Mouse (Mus musculus): Measurements from ENCODE around the gene Olfr279. TPM values are rescaled to one million over a fixed set of nuclear protein-coding genes. Genes with fewer than 3 reads are reported as not detected.

Gene Olfr279
- polyA plus RNA-seq, 1 experiment, result 0.13 TPM

DNA sequence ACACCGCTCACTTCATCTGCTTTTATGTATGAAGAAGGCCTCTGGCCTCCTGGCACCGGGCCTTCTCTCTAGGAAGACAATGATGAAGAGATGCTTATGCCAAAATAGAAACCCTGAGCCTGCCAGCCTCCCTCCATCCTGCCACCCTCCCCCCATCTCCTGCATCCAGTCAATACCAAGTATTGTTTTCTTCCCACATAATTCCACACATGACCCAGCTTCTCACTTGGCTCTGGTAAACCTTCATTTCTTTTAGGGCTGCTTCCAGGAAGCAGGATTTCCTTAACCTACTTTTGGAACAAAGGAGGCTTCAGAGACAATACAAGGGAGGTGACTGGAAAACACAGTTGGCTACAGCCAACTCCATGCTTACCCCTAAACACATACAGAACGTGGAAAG lies 9.5 kb upstream of the Olfr279 start, which contains the start of gene Lalba:
TSS of gene Lalba (minus strand) at position 21 of the 400 bp plus-strand sequence.
- H3K4me3 ChIP-seq (replicated peaks; ENCODE audit: extremely low read depth, low read depth, low read length), result no peak within 1 kb of the TSS
- WGBS, result 39% methylated on average over 3 of the region's 3 CpGs
- DNase-seq, result no peak

DNA sequence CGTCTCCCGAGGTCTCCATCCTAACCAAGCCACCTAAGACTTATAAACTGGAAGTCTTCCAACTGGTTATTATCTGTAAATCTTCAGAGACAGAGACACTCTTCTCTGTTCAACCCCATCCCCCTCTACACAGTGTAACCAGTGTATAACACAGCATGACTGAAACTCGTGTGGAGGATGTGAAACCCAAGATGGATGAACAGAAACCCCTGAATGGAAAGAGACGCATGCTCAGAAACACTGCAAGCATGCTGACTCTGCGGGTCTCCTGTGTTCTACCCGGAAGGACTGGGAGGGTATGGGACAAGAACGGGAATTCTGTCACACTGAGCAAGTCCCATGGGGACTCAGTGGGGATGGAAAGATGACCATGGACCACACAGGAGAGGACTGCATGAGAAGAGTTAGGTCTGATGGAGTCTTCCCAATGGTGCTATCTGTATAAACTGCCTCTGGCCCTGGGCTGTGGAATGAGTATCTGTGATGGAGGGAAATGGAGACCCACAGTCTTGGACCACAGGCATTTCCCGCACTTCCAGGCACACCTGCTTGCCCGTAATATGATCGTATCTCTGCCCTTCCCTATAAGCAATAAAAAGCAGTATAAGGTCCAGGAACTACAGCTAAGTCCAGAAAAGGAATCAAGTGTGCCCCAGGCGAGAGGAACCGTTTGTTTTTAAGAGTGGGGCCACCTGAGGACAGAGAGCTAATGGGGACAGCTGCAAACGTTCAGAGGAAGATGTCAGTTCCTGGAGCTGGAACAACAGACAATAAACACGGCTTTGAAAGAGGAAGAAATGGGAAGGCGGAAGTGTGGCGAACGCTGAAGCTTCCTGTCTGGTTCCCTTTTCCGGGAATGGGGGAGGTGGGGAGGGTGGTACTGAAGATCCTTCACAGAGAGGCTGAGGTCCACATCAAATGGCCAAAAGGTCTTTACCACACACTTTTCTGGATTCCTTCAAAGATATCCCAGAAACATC lies 8.0 kb upstream of the Olfr279 start:
- no peak overlapping the region for H3K4me3 ChIP-seq (replicated peaks; ENCODE audit: extremely low read depth, low read depth, low read length)
- no peak for DNase-seq
- H3K4me1 ChIP-seq (ENCODE audit: control insufficient read depth, insufficient read depth, low read length), result peaks cover 11% of the 10 kb centered on the region
- TF ChIP-seq CTCF (IDR thresholded peaks at IDR 0.05; ENCODE audit: insufficient read depth, low read length) (no peak), POLR2A (IDR thresholded peaks at IDR 0.05; ENCODE audit: borderline replicate concordance, extremely low read depth, low read depth, low read length) (no peak)
- 44% methylated on average over 18 of the region's 18 CpGs for WGBS

More for the DNA sequence above, 9.5 kb upstream of the Olfr279 start, which contains the start of gene Lalba:
- TF ChIP-seq CTCF (IDR thresholded peaks at IDR 0.05; ENCODE audit: insufficient read depth, low read length) (no peak), POLR2A (IDR thresholded peaks at IDR 0.05; ENCODE audit: borderline replicate concordance, extremely low read depth, low read depth, low read length) (no peak)
- H3K4me1 ChIP-seq (ENCODE audit: control insufficient read depth, insufficient read depth, low read length), result peaks cover 11% of the 10 kb centered on the region

DNA sequence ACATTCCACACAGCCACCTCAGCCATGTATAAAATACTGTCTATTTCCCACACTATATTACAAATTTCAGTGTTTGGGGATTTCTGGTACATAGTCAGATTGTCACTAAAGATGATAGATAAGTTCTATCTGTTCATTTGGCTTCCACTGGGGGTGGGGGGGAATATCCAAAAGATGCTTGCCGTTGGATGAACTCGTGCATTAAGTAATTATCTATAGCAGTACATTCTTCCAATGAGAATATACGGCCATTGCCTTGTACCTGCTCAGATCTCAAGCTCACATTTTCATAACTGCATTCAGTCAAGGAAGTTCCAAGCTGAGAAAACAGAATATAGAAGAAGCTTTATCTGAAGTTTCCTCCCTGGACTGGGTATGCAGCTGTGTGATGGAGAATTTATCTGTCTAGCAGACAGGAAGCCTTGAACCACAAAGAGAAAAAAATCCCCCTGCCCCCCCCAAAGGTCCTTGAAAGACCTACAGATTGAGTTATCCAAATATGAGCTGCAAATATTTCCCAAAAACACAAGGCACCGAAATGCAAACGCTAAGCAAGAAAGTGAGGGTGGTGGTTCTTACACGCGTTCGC lies 5.7 kb upstream of the Olfr279 start:
- 90% methylated on average over 8 of the region's 8 CpGs for WGBS
- TF ChIP-seq CTCF (IDR thresholded peaks at IDR 0.05; ENCODE audit: insufficient read depth, low read length) (no peak), POLR2A (IDR thresholded peaks at IDR 0.05; ENCODE audit: borderline replicate concordance, extremely low read depth, low read depth, low read length) (no peak)
- no peak overlapping the region for H3K4me3 ChIP-seq (replicated peaks; ENCODE audit: extremely low read depth, low read depth, low read length)
- H3K4me1 ChIP-seq (ENCODE audit: control insufficient read depth, insufficient read depth, low read length), result peaks cover 14% of the 10 kb centered on the region
- no peak for DNase-seq

GRCm38 (mm10) chr15:98491332-98491731 lies 870 bp upstream of the Olfr279 start:
- no peak for DNase-seq
- Histone ChIP-seq H3K4me3 (replicated peaks; ENCODE audit: extremely low read depth, low read depth, low read length) (no peak overlapping the region), H3K4me1 (ENCODE audit: control insufficient read depth, insufficient read depth, low read length) (peaks cover 3% of the 10 kb centered on the region)
- WGBS, result 27% methylated on average over 2 of the region's 2 CpGs
- no peak for TF ChIP-seq POLR2A (IDR thresholded peaks at IDR 0.05; ENCODE audit: borderline replicate concordance, extremely low read depth, low read depth, low read length)

DNA sequence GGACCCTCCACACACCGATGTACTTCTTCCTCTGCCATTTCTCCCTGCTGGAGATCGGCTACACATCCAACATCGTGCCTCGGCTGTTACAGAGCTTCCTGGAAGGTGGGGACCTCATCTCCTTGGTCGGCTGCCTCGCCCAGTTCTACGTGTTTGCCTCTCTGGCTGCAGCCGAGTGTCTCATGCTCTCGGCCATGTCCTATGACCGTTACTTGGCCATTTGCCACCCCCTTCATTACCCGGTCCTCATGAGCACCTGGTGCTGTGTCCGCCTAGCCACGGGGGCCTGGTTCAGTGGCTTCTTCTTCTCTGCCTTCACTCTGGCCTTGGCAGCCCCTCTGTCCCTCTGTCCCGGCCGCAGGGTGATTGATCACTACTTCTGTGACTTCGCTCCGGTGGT lies 5.4 kb downstream of the Olfr279 start:
- no peak for TF ChIP-seq POLR2A (IDR thresholded peaks at IDR 0.05; ENCODE audit: borderline replicate concordance, extremely low read depth, low read depth, low read length)
- no peak for TF ChIP-seq CTCF (IDR thresholded peaks at IDR 0.05; ENCODE audit: insufficient read depth, low read length)
- Histone ChIP-seq H3K4me1 (ENCODE audit: control insufficient read depth, insufficient read depth, low read length) (no peaks in the 10 kb centered on the region), H3K4me3 (replicated peaks; ENCODE audit: extremely low read depth, low read depth, low read length) (no peak overlapping the region)
- no peak for DNase-seq
- 78% methylated on average over 17 of the region's 17 CpGs for WGBS

DNA sequence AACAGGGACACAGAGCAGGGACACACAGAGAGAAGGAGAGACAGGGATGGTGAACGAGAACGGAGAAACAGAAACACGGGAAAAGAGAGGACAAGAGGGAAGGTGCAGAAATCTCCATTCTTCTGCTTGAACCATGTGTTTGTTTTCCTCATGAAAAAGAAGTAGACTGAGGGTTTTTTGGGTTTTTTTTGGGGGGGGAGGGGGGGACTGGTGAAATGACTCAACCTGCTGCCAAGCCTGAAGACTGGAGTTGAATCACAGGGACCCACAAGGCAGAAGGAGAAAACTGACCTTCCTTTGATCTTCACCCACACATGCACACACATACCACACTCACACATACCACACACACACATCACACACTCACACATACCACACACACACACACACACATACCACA lies 11.1 kb downstream of the Olfr279 start:
- no peak for DNase-seq
- TF ChIP-seq POLR2A (IDR thresholded peaks at IDR 0.05; ENCODE audit: borderline replicate concordance, extremely low read depth, low read depth, low read length) (no peak), CTCF (IDR thresholded peaks at IDR 0.05; ENCODE audit: insufficient read depth, low read length) (no peak)
- no peak overlapping the region for H3K4me3 ChIP-seq (replicated peaks; ENCODE audit: extremely low read depth, low read depth, low read length)
- 78% methylated on average over 3 of the region's 3 CpGs for WGBS
- H3K4me1 ChIP-seq (ENCODE audit: control insufficient read depth, insufficient read depth, low read length), result no peaks in the 10 kb centered on the region

GRCm38 (mm10) chr15:98504514-98504913 lies 12.3 kb downstream of the Olfr279 start:
- Histone ChIP-seq H3K4me1 (ENCODE audit: control insufficient read depth, insufficient read depth, low read length) (no peaks in the 10 kb centered on the region), H3K4me3 (replicated peaks; ENCODE audit: extremely low read depth, low read depth, low read length) (no peak overlapping the region)
- WGBS, result 19% methylated on average over 18 of the region's 18 CpGs
- no peak for TF ChIP-seq POLR2A (IDR thresholded peaks at IDR 0.05; ENCODE audit: borderline replicate concordance, extremely low read depth, low read depth, low read length)
- TF ChIP-seq CTCF (IDR thresholded peaks at IDR 0.05; ENCODE audit: insufficient read depth, low read length), result peak; percentile 73
- DNase-seq, result peak; percentile 56

DNA sequence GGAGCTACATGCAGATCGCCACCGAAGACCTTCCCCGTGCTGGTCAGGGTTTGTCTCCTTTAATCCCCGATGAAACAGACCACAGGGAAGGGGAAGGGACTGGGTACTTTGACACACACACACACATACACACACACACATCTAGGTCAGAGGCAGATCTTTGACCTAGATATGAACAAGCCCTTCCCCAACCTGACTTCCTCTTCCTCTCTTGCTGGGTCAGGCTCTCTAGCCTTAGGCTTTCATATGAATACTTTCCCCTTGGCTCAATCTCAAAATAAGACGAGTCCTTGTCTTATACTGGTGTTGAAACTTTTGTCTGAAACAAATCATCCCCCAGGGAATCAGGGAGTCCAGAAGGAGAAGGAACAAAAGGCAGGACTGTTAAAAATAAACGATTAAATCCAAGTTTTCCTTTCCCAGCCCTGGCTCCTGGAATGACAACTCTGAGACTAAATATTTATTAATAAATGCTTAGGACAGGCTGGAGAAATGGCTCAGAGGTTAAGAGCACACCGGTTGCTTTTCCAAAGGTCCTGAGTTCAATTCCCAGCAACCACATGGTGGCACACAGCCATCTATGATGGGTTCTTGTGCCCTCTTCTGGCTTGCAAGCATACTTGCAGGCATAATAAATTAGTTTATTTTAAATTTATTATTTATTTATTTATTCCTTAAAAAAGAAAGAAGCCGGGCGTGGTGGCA lies 14.2 kb downstream of the Olfr279 start:
- TF ChIP-seq POLR2A (IDR thresholded peaks at IDR 0.05; ENCODE audit: borderline replicate concordance, extremely low read depth, low read depth, low read length) (no peak), CTCF (IDR thresholded peaks at IDR 0.05; ENCODE audit: insufficient read depth, low read length) (no peak)
- no peak overlapping the region for H3K4me3 ChIP-seq (replicated peaks; ENCODE audit: extremely low read depth, low read depth, low read length)
- 51% methylated on average over 9 of the region's 9 CpGs for WGBS
- DNase-seq, result no peak
- peaks cover 3% of the 10 kb centered on the region for H3K4me1 ChIP-seq (ENCODE audit: control insufficient read depth, insufficient read depth, low read length)

DNA sequence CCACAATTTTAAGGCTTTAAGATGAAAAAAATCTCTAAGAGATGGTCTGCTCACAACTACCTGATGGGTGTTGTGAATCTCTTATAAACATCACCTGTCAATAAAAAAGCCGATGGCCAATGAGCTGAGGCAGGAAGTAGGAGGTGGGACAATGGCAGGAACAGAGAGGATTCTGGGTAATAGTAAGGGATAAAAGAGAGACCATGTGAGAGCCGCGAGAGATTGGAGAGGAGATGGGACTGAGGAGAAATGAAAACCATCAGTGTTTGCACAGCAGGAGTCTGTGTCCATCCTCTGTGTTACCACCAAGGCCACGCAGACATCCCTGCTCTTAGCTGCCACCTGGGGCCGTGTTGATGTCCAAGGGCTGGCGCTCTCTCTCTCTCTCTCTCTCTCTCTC lies 15.1 kb downstream of the Olfr279 start:
- no peak for DNase-seq
- Histone ChIP-seq H3K4me1 (ENCODE audit: control insufficient read depth, insufficient read depth, low read length) (peaks cover 7% of the 10 kb centered on the region), H3K4me3 (replicated peaks; ENCODE audit: extremely low read depth, low read depth, low read length) (no peak overlapping the region)
- TF ChIP-seq CTCF (IDR thresholded peaks at IDR 0.05; ENCODE audit: insufficient read depth, low read length) (no peak), POLR2A (IDR thresholded peaks at IDR 0.05; ENCODE audit: borderline replicate concordance, extremely low read depth, low read depth, low read length) (no peak)
- 84% methylated on average over 6 of the region's 6 CpGs for WGBS
